Mouse (Mus musculus): ENCODE measurements around the gene Hebp1. TPM values are rescaled to one million over a fixed set of nuclear protein-coding genes. Genes with fewer than 3 reads are reported as not detected.

The Hebp1 gene
- polyA plus RNA-seq, 1 experiment from 2014 or later, result 74.0 TPM

- Histone ChIP-seq H3K4me3 (ENCODE audit: low read length) (no peak overlapping the region), H3K9me3 (ENCODE audit: control insufficient read depth, low read length) (no peaks in the 10 kb centered on the region), H3K27ac (ENCODE audit: low read length) (no peak overlapping the region), H3K36me3 (ENCODE audit: control insufficient read depth, insufficient read depth, low read length) (no peaks in the 10 kb centered on the region), H3K4me2 (ENCODE audit: low read depth, low read length) (no peak overlapping the region), H3K9ac (ENCODE audit: low read depth, low read length) (no peak overlapping the region), H3K27me3 (replicated peaks; ENCODE audit: control insufficient read depth, insufficient read depth, low read length) (no peaks in the 10 kb centered on the region), H3K4me1 (ENCODE audit: control insufficient read depth, insufficient read depth, low read length) (no peaks in the 10 kb centered on the region)
- ATAC-seq, result no peak
- WGBS, result 69% methylated on average over 1 of the region's 1 CpGs
Observed at GRCm38 (mm10) chr6:135191906-135192305, 5.9 kb downstream of the Hebp1 start.

GRCm38 (mm10) chr6:135190122-135190521 is 7.7 kb downstream of the Hebp1 start:
- Histone ChIP-seq H3K9me3 (ENCODE audit: control insufficient read depth, low read length) (no peaks in the 10 kb centered on the region), H3K27ac (ENCODE audit: low read length) (no peak overlapping the region), H3K27me3 (replicated peaks; ENCODE audit: control insufficient read depth, insufficient read depth, low read length) (no peaks in the 10 kb centered on the region), H3K9ac (ENCODE audit: low read depth, low read length) (no peak overlapping the region), H3K4me1 (ENCODE audit: control insufficient read depth, insufficient read depth, low read length) (no peaks in the 10 kb centered on the region), H3K4me2 (ENCODE audit: low read depth, low read length) (no peak overlapping the region), H3K4me3 (ENCODE audit: low read length) (no peak overlapping the region), H3K36me3 (ENCODE audit: control insufficient read depth, insufficient read depth, low read length) (no peaks in the 10 kb centered on the region)
- ATAC-seq, result no peak
- 82% methylated on average over 6 of the region's 6 CpGs for WGBS

- 51% methylated on average over 4 of the region's 4 CpGs for WGBS
- ATAC-seq, result no peak
- Histone ChIP-seq H3K9me3 (ENCODE audit: control insufficient read depth, low read length) (no peaks in the 10 kb centered on the region), H3K27me3 (replicated peaks; ENCODE audit: control insufficient read depth, insufficient read depth, low read length) (no peaks in the 10 kb centered on the region), H3K4me2 (ENCODE audit: low read depth, low read length) (no peak overlapping the region), H3K27ac (ENCODE audit: low read length) (no peak overlapping the region), H3K4me3 (ENCODE audit: low read length) (no peak overlapping the region), H3K36me3 (ENCODE audit: control insufficient read depth, insufficient read depth, low read length) (no peaks in the 10 kb centered on the region), H3K4me1 (ENCODE audit: control insufficient read depth, insufficient read depth, low read length) (peaks cover 2% of the 10 kb centered on the region; the same call in 1 of the 2 replicates), H3K9ac (ENCODE audit: low read depth, low read length) (no peak overlapping the region)
Observed at GRCm38 (mm10) chr6:135188629-135189028, 9.2 kb downstream of the Hebp1 start.

GRCm38 (mm10) chr6:135187076-135187917 is 10.5 kb downstream of the Hebp1 start:
- H3K4me2 ChIP-seq (ENCODE audit: low read depth, low read length), result no peak overlapping the region
- H3K27me3 ChIP-seq (replicated peaks; ENCODE audit: control insufficient read depth, insufficient read depth, low read length), result no peaks in the 10 kb centered on the region
- no peaks in the 10 kb centered on the region for H3K36me3 ChIP-seq (ENCODE audit: control insufficient read depth, insufficient read depth, low read length)
- no peaks in the 10 kb centered on the region for H3K9me3 ChIP-seq (ENCODE audit: control insufficient read depth, low read length)
- H3K4me3 ChIP-seq (ENCODE audit: low read length), result no peak overlapping the region
- H3K9ac ChIP-seq (ENCODE audit: low read depth, low read length), result no peak overlapping the region
- 51% methylated on average over 10 of the region's 10 CpGs for WGBS
- peaks cover 6% of the 10 kb centered on the region; the same call in 1 of the 2 replicates for H3K4me1 ChIP-seq (ENCODE audit: control insufficient read depth, insufficient read depth, low read length)
- ATAC-seq, result no peak
- no peak overlapping the region for H3K27ac ChIP-seq (ENCODE audit: low read length)

- H3K9me3 ChIP-seq (ENCODE audit: control insufficient read depth, low read length), result no peaks in the 10 kb centered on the region
Observed at GRCm38 (mm10) chr6:135183961-135184360, 13.9 kb downstream of the Hebp1 start.

GRCm38 (mm10) chr6:135182925-135183324 is 14.9 kb downstream of the Hebp1 start:
- WGBS, result 50% methylated on average over 4 of the region's 5 CpGs
- Histone ChIP-seq H3K27ac (ENCODE audit: low read length) (no peak overlapping the region), H3K9me3 (ENCODE audit: control insufficient read depth, low read length) (no peaks in the 10 kb centered on the region), H3K4me3 (ENCODE audit: low read length) (no peak overlapping the region), H3K4me1 (ENCODE audit: control insufficient read depth, insufficient read depth, low read length) (peaks cover 6% of the 10 kb centered on the region; the same call in 1 of the 2 replicates), H3K4me2 (ENCODE audit: low read depth, low read length) (no peak overlapping the region), H3K9ac (ENCODE audit: low read depth, low read length) (no peak overlapping the region), H3K27me3 (replicated peaks; ENCODE audit: control insufficient read depth, insufficient read depth, low read length) (no peaks in the 10 kb centered on the region), H3K36me3 (ENCODE audit: control insufficient read depth, insufficient read depth, low read length) (no peaks in the 10 kb centered on the region)
- ATAC-seq, result no peak

More at GRCm38 (mm10) chr6:135183961-135184360, 13.9 kb downstream of the Hebp1 start:
- peak; percentile 90 for ATAC-seq
- no peak overlapping the region; the same call in 1 of the 2 replicates for H3K27ac ChIP-seq (ENCODE audit: low read length)
- no peaks in the 10 kb centered on the region for H3K27me3 ChIP-seq (replicated peaks; ENCODE audit: control insufficient read depth, insufficient read depth, low read length)
- 26% methylated on average over 8 of the region's 8 CpGs for WGBS
- peaks cover 6% of the 10 kb centered on the region; the same call in 1 of the 2 replicates for H3K4me1 ChIP-seq (ENCODE audit: control insufficient read depth, insufficient read depth, low read length)
- H3K36me3 ChIP-seq (ENCODE audit: control insufficient read depth, insufficient read depth, low read length), result no peaks in the 10 kb centered on the region
- no peak overlapping the region for H3K9ac ChIP-seq (ENCODE audit: low read depth, low read length)
- no peak overlapping the region for H3K4me3 ChIP-seq (ENCODE audit: low read length)
- H3K4me2 ChIP-seq (ENCODE audit: low read depth, low read length), result no peak overlapping the region

- Histone ChIP-seq H3K9ac (ENCODE audit: low read depth, low read length) (no peak overlapping the region), H3K4me3 (ENCODE audit: low read length) (no peak overlapping the region), H3K27ac (ENCODE audit: low read length) (no peak overlapping the region), H3K4me2 (ENCODE audit: low read depth, low read length) (no peak overlapping the region), H3K4me1 (ENCODE audit: control insufficient read depth, insufficient read depth, low read length) (peaks cover 4% of the 10 kb centered on the region; the same call in 1 of the 2 replicates), H3K36me3 (ENCODE audit: control insufficient read depth, insufficient read depth, low read length) (no peaks in the 10 kb centered on the region), H3K27me3 (replicated peaks; ENCODE audit: control insufficient read depth, insufficient read depth, low read length) (no peaks in the 10 kb centered on the region), H3K9me3 (ENCODE audit: control insufficient read depth, low read length) (no peaks in the 10 kb centered on the region)
- no peak for ATAC-seq
- WGBS, result 46% methylated on average over 3 of the region's 3 CpGs
Observed at GRCm38 (mm10) chr6:135178599-135178998, 19.2 kb downstream of the Hebp1 start.

- no peaks in the 10 kb centered on the region for H3K9me3 ChIP-seq (ENCODE audit: control insufficient read depth, low read length)
- no peak overlapping the region for H3K4me3 ChIP-seq (ENCODE audit: low read length)
- H3K4me1 ChIP-seq (ENCODE audit: control insufficient read depth, insufficient read depth, low read length), result no peaks in the 10 kb centered on the region
- H3K9ac ChIP-seq (ENCODE audit: low read depth, low read length), result no peak overlapping the region
- no peaks in the 10 kb centered on the region for H3K36me3 ChIP-seq (ENCODE audit: control insufficient read depth, insufficient read depth, low read length)
- no peak for ATAC-seq
- H3K27ac ChIP-seq (ENCODE audit: low read length), result no peak overlapping the region
- no peak overlapping the region for H3K4me2 ChIP-seq (ENCODE audit: low read depth, low read length)
- no peaks in the 10 kb centered on the region for H3K27me3 ChIP-seq (replicated peaks; ENCODE audit: control insufficient read depth, insufficient read depth, low read length)
Observed at GRCm38 (mm10) chr6:135177271-135177670, 20.6 kb downstream of the Hebp1 start.

GRCm38 (mm10) chr6:135175014-135175413 is 22.8 kb downstream of the Hebp1 start:
- H3K27me3 ChIP-seq (replicated peaks; ENCODE audit: control insufficient read depth, insufficient read depth, low read length), result no peaks in the 10 kb centered on the region
- ATAC-seq, result no peak
- H3K27ac ChIP-seq (ENCODE audit: low read length), result no peak overlapping the region
- H3K4me3 ChIP-seq (ENCODE audit: low read length), result no peak overlapping the region
- no peaks in the 10 kb centered on the region for H3K9me3 ChIP-seq (ENCODE audit: control insufficient read depth, low read length)
- H3K4me2 ChIP-seq (ENCODE audit: low read depth, low read length), result no peak overlapping the region
- no peak overlapping the region for H3K9ac ChIP-seq (ENCODE audit: low read depth, low read length)
- 100% methylated on average over 1 of the region's 1 CpGs for WGBS
- no peaks in the 10 kb centered on the region for H3K4me1 ChIP-seq (ENCODE audit: control insufficient read depth, insufficient read depth, low read length)
- H3K36me3 ChIP-seq (ENCODE audit: control insufficient read depth, insufficient read depth, low read length), result no peaks in the 10 kb centered on the region

Data from intestine, embryonic 16.5 days (tissue).